Mouse (Mus musculus): ENCODE results near the gene Cacna1a. TPM values are rescaled to one million over a fixed set of nuclear protein-coding genes. Genes with fewer than 3 reads are reported as not detected.
A peak's percentile ranks its signal among the peaks of the same experiment; 100 is the strongest.

Gene Cacna1a
- polyA plus RNA-seq, 1 experiment from 2014 or later, result 0.74 TPM

DNA sequence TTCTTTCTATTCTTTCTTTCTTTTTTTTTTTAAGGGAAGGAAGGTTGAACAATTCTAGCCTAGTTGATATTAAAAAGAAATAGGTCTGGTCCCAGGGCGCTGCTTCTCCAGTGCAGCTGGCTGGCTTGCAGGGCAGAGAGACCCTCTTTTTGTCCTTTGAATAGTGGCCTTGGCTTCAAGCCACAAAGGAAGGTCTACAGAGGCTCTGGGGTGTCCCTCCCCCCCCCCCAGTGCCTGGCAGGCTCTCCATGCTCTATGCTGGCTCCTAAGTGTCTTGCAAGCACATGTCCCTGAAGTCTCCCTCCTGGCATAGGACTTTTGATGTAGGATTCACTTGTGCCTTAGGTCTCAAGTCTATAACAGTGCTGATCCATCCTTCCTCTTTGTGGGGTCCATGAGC is 23.0 kb upstream of the Cacna1a start:
- H3K27ac ChIP-seq, result no peak overlapping the region
- ATAC-seq (ENCODE audit: low read depth) (no peak), DNase-seq (no peak)
- peaks cover 12% of the 10 kb centered on the region; the same call in 1 of the 2 replicates for H3K27me3 ChIP-seq
- no peaks in the 10 kb centered on the region for H3K9me3 ChIP-seq (replicated peaks)
- WGBS (ENCODE audit: insufficient replicate concordance), result 73% methylated on average over 1 of the region's 1 CpGs
- no peaks in the 10 kb centered on the region for H3K4me1 ChIP-seq (replicated peaks)
- H3K9ac ChIP-seq, result no peak overlapping the region
- H3K36me3 ChIP-seq, result no peaks in the 10 kb centered on the region
- H3K4me2 ChIP-seq, result no peak overlapping the region
- H3K4me3 ChIP-seq (replicated peaks), result no peak overlapping the region

- ATAC-seq (ENCODE audit: low read depth), result no peak
- Histone ChIP-seq H3K9me3 (replicated peaks) (no peaks in the 10 kb centered on the region), H3K4me2 (no peak overlapping the region), H3K9ac (no peak overlapping the region), H3K4me1 (replicated peaks) (no peaks in the 10 kb centered on the region), H3K27ac (no peak overlapping the region), H3K27me3 (no peaks in the 10 kb centered on the region), H3K4me3 (replicated peaks) (no peak overlapping the region), H3K36me3 (no peaks in the 10 kb centered on the region)
- DNase-seq, result no peak
- WGBS (ENCODE audit: insufficient replicate concordance), result 59% methylated on average over 4 of the region's 4 CpGs
These were observed 17.3 kb upstream of the Cacna1a start for GRCm38 (mm10) chr8:84370972-84371371.

GRCm38 (mm10) chr8:84375038-84375437 is 13.2 kb upstream of the Cacna1a start:
- WGBS (ENCODE audit: insufficient replicate concordance), result 45% methylated on average over 5 of the region's 5 CpGs
- no peak overlapping the region for H3K4me3 ChIP-seq (replicated peaks)
- H3K4me1 ChIP-seq (replicated peaks), result no peaks in the 10 kb centered on the region

GRCm38 (mm10) chr8:84375803-84376202 is 12.4 kb upstream of the Cacna1a start:
- Histone ChIP-seq H3K4me2 (no peak overlapping the region), H3K27ac (no peak overlapping the region), H3K9me3 (replicated peaks) (no peaks in the 10 kb centered on the region), H3K27me3 (no peaks in the 10 kb centered on the region), H3K4me1 (replicated peaks) (no peaks in the 10 kb centered on the region), H3K36me3 (no peaks in the 10 kb centered on the region), H3K9ac (no peak overlapping the region), H3K4me3 (replicated peaks) (no peak overlapping the region)
- ATAC-seq (ENCODE audit: low read depth) (no peak), DNase-seq (no peak)
- 61% methylated on average over 5 of the region's 5 CpGs for WGBS (ENCODE audit: insufficient replicate concordance)

More at GRCm38 (mm10) chr8:84375038-84375437, 13.2 kb upstream of the Cacna1a start:
- H3K27me3 ChIP-seq, result no peaks in the 10 kb centered on the region
- DNase-seq, result no peak
- H3K4me2 ChIP-seq, result no peak overlapping the region
- no peak overlapping the region for H3K27ac ChIP-seq
- H3K36me3 ChIP-seq, result no peaks in the 10 kb centered on the region
- no peak for ATAC-seq (ENCODE audit: low read depth)
- H3K9ac ChIP-seq, result no peak overlapping the region
- H3K9me3 ChIP-seq (replicated peaks), result no peaks in the 10 kb centered on the region

DNA sequence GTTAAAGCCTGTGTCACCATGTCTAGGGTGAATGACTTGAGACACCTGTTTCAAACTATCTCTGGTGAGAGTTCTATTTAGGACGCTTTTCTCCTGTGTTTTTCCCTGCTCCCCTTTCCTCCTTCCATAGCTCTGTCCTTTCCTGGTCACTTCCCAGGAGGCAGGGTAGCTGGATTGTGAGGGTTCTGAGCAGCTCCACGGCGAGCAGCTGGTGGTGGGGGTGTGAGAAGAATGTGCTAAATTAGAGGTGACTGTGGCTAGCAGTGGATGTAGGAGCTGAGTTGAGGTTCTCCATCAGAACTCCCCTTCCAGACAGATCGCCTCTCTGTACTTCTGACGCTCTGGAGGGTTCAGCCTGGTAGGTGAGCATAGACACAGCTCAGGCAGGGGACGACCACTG is 11.7 kb upstream of the Cacna1a start:
- DNase-seq (no peak), ATAC-seq (ENCODE audit: low read depth) (no peak)
- Histone ChIP-seq H3K4me1 (replicated peaks) (no peaks in the 10 kb centered on the region), H3K27me3 (no peaks in the 10 kb centered on the region), H3K9me3 (replicated peaks) (no peaks in the 10 kb centered on the region), H3K9ac (no peak overlapping the region), H3K36me3 (no peaks in the 10 kb centered on the region), H3K27ac (no peak overlapping the region), H3K4me3 (replicated peaks) (no peak overlapping the region), H3K4me2 (no peak overlapping the region)
- 53% methylated on average over 6 of the region's 6 CpGs for WGBS (ENCODE audit: insufficient replicate concordance)

DNA sequence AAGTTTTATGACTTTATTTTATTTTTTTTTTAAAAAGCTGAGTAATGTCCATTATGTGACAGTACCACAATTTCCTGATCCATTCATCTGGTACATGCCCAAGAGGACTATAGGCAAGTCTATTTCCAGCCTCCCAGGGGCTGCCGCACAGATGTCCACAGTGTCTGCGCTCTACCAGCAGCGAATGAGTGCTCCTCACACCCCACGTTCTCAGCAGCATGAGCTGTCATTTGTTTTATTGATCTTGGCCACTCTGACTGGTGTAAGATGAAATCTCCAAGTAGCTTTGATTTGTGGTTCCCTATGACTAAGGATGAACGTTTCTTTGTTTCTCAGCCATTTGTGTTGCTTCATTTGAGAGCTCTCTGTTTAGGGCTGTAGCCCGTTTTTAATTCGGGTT is 6.6 kb upstream of the Cacna1a start:
- no peaks in the 10 kb centered on the region for H3K9me3 ChIP-seq (replicated peaks)
- H3K4me3 ChIP-seq (replicated peaks), result no peak overlapping the region
- WGBS (ENCODE audit: insufficient replicate concordance), result 63% methylated on average over 7 of the region's 7 CpGs
- no peak for ATAC-seq (ENCODE audit: low read depth)
- H3K4me1 ChIP-seq (replicated peaks), result no peaks in the 10 kb centered on the region
- no peak for DNase-seq
- no peak overlapping the region for H3K4me2 ChIP-seq
- no peak overlapping the region for H3K9ac ChIP-seq
- no peaks in the 10 kb centered on the region for H3K27me3 ChIP-seq
- H3K36me3 ChIP-seq, result no peaks in the 10 kb centered on the region
- no peak overlapping the region for H3K27ac ChIP-seq

DNA sequence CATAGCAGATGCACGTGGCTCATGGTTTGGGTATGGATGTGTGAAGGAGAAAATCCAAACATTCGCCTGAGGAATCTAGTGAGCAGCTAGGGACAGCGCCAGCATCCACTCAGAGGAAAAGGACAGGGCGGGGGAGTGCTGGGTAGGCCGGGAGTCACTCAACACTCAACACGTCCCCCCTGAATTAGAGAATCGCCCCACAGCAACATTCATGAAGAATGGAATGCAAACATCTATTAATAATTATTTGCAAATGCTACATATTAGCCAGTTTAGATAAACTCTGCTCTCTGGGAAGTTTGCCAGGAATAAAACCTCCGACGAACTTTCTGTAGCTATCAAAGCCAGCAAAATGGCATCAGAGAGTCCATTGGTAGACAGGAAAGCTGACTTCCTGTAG is 533 bp downstream of the Cacna1a start:
- no peak overlapping the region for H3K4me3 ChIP-seq (replicated peaks)
- WGBS (ENCODE audit: insufficient replicate concordance), result 55% methylated on average over 9 of the region's 9 CpGs
- no peaks in the 10 kb centered on the region for H3K27me3 ChIP-seq
- H3K9ac ChIP-seq, result no peak overlapping the region
- no peak overlapping the region for H3K4me2 ChIP-seq
- no peak for ATAC-seq (ENCODE audit: low read depth)
- DNase-seq, result no peak
- H3K27ac ChIP-seq, result no peak overlapping the region
- H3K4me1 ChIP-seq (replicated peaks), result no peaks in the 10 kb centered on the region
- no peaks in the 10 kb centered on the region for H3K9me3 ChIP-seq (replicated peaks)
- H3K36me3 ChIP-seq, result no peaks in the 10 kb centered on the region

GRCm38 (mm10) chr8:84389173-84389572 is 933 bp downstream of the Cacna1a start:
- no peak overlapping the region for H3K27ac ChIP-seq
- no peak overlapping the region for H3K4me3 ChIP-seq (replicated peaks)
- DNase-seq (no peak), ATAC-seq (ENCODE audit: low read depth) (no peak)
- no peak overlapping the region for H3K4me2 ChIP-seq
- H3K9me3 ChIP-seq (replicated peaks), result no peaks in the 10 kb centered on the region
- 70% methylated on average over 3 of the region's 3 CpGs for WGBS (ENCODE audit: insufficient replicate concordance)
- no peaks in the 10 kb centered on the region for H3K4me1 ChIP-seq (replicated peaks)
- no peaks in the 10 kb centered on the region for H3K36me3 ChIP-seq
- H3K27me3 ChIP-seq, result no peaks in the 10 kb centered on the region
- no peak overlapping the region for H3K9ac ChIP-seq

DNA sequence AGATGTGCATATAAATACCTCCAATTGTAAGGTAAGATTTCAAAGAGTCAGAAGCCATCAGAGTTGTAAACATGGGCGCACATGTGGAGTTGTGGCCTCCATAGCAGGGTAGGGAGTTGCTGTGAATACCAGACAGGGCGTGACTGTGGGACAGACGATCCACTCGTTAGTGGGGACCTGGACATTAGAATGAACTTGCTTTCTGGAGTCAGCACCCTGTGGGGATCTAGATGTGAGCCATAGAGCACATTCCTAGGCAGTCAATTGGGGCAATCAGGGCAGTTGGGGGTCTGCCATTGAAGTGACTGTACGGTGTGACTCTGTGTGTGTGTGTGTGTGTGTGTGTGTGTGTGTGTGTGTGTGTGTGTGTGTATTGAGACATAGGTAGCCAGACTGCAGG is 3.4 kb downstream of the Cacna1a start:
- no peaks in the 10 kb centered on the region for H3K27me3 ChIP-seq
- H3K36me3 ChIP-seq, result no peaks in the 10 kb centered on the region
- 71% methylated on average over 5 of the region's 5 CpGs for WGBS (ENCODE audit: insufficient replicate concordance)
- H3K4me3 ChIP-seq (replicated peaks), result no peak overlapping the region
- H3K4me2 ChIP-seq, result no peak overlapping the region
- no peak for ATAC-seq (ENCODE audit: low read depth)
- no peaks in the 10 kb centered on the region for H3K9me3 ChIP-seq (replicated peaks)
- H3K27ac ChIP-seq, result no peak overlapping the region
- DNase-seq, result no peak
- H3K9ac ChIP-seq, result no peak overlapping the region
- no peaks in the 10 kb centered on the region for H3K4me1 ChIP-seq (replicated peaks)

GRCm38 (mm10) chr8:84395751-84396457 is 7.7 kb downstream of the Cacna1a start:
- Histone ChIP-seq H3K9ac (no peak overlapping the region), H3K27me3 (no peaks in the 10 kb centered on the region), H3K4me2 (no peak overlapping the region), H3K36me3 (no peaks in the 10 kb centered on the region), H3K4me3 (replicated peaks) (no peak overlapping the region), H3K9me3 (replicated peaks) (no peaks in the 10 kb centered on the region), H3K27ac (no peak overlapping the region), H3K4me1 (replicated peaks) (no peaks in the 10 kb centered on the region)
- ATAC-seq (ENCODE audit: low read depth) (no peak), DNase-seq (no peak)
- WGBS (ENCODE audit: insufficient replicate concordance), result 50% methylated on average over 6 of the region's 6 CpGs

DNA sequence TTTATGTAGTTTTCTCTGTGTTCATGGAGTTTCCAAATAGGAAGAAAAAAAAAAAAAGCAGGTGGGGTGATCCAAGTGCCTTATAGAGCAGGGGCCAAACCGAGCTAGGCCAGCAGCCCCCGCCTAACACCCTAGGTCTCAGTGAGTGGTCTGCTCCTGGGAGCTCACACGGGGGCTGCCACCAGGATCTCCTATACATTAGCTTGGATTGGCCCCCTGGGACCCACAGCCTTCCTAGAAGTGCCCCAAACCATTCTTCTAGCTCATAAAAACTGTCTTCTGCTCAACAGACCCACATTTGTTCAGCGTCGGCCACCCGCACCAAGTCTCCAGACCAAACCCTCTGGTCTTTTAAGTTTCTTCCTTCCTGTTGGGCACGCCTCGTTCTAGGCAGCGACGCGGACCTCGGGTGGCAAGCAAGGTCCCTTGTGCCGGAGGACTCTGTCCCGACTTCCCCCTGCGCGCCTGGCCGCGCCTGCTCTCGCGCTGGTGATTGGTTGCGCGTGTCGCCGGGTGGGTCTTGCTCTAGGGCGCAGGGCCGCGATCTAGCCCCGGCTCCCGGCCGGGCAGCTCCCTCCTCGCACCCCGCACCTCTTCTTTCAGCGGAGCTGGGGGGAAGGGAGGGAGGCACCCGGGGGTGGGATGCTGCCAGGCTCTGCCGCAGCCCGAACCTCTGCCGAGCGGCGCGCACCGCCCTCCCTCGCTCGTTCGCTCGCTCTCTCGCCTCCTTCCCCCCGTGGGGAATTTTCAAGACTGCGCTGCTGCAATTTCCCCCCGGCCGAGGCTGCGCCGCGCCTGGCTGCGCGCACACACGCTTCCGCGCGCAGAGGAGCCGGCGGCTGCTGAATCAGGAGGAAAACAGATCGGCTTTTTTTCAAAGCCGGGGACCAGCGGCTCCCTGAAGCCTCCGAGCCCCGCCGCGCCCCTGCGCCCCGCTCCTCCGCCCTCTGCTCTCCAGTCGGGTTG is 25.9 kb downstream of the Cacna1a start:
- DNase-seq (no peak), ATAC-seq (ENCODE audit: low read depth) (no peak)
- Histone ChIP-seq H3K4me2 (peak overlapping the region; percentile 65), H3K9me3 (replicated peaks) (no peaks in the 10 kb centered on the region), H3K9ac (no peak overlapping the region), H3K27me3 (peaks cover 77% of the 10 kb centered on the region), H3K4me3 (replicated peaks) (peak overlapping the region; percentile 48), H3K36me3 (no peaks in the 10 kb centered on the region), H3K4me1 (replicated peaks) (0 out of 2 replicates have a peak, but pooled peaks cover 10% of the 10 kb centered on the region), H3K27ac (no peak overlapping the region)
- 2% methylated on average over 69 of the region's 72 CpGs for WGBS (ENCODE audit: insufficient replicate concordance)

Measured in liver, embryonic 13.5 days (tissue).